9 mouse cellular contexts compared by ENCODE assay signal in genomic region chr5:53381492-53382199, GRCm38 (mm10).
A peak's percentile ranks its signal among the peaks of the same experiment; 100 is the strongest.
DNase-seq lines count a peak whose midpoint lies in the region; ATAC-seq and TF ChIP-seq lines count a peak whose summit lies in the region.
"Had no signal": no experiment of that assay in that cellular context is flagged by ENCODE, and none has a peak within 500 bp of the region (broad histone marks: within the 10 kb centered on the region; RNA-seq: fewer than 3 reads in every experiment).

No protein-coding gene starts in this region.

- TF ChIP-seq CTCF in liver, postnatal 0 days (IDR thresholded peaks at IDR 0.05; ENCODE audit: low read depth), result peak; percentile 13; the same call in 1 of the 2 replicates

- peak; percentile 4 for DNase-seq in cerebellum, adult 11-12 months
- DNase-seq in cerebellum, postnatal 4 days (ENCODE audit: low spot score in 2 of 2), result no peak
- no peak for DNase-seq in liver, postnatal 0 days
- DNase-seq in liver, result no peak
- DNase-seq in gastrocnemius, postnatal 14 days, result peak; percentile 40
- DNase-seq in skeletal muscle tissue, adult 2 months (ENCODE audit: low read depth, low spot score), result peak; percentile 68
- DNase-seq in retina, embryonic 14.5 days (ENCODE audit: low spot score), result no peak
- no peak for DNase-seq in ovary, postnatal 10 days (ENCODE audit: low spot score)

- H3K27me3 ChIP-seq in liver, postnatal 0 days (ENCODE audit: insufficient read depth, low read length), result no peaks in the 10 kb centered on the region

- no peak for ATAC-seq in liver, postnatal 0 days

- no peaks in the 10 kb centered on the region for H3K36me3 ChIP-seq in liver, postnatal 0 days (replicated peaks; ENCODE audit: insufficient read depth, low read length)

- no peaks in the 10 kb centered on the region for H3K9me3 ChIP-seq in liver, postnatal 0 days (ENCODE audit: low read length)

- H3K4me1 ChIP-seq in liver, postnatal 0 days (ENCODE audit: insufficient read depth), result peaks cover 19% of the 10 kb centered on the region

- WGBS in liver, postnatal 0 days (ENCODE audit: insufficient replicate concordance), result 47% methylated on average over 13 of the region's 13 CpGs

- H3K9ac ChIP-seq in liver, postnatal 0 days (replicated peaks), result no peak overlapping the region
- H3K9ac ChIP-seq: liver, embryonic 14.5 days had no signal

- H3K27ac ChIP-seq in liver, postnatal 0 days (ENCODE audit: low read depth), result no peak overlapping the region
- H3K27ac ChIP-seq: liver, embryonic 14.5 days had no signal

- H3K4me2 ChIP-seq in liver, postnatal 0 days (ENCODE audit: low read depth, low read length), result no peak overlapping the region

- no peak for TF ChIP-seq EP300 in liver, postnatal 0 days (IDR thresholded peaks at IDR 0.05; ENCODE audit: low read depth)

- H3K4me3 ChIP-seq in liver, postnatal 0 days (ENCODE audit: low read depth, low read length), result no peak overlapping the region

- intact Hi-C loops in gastrocnemius, postnatal 14 days (cut with DNase I; ENCODE audit: low total_unique reads), result no loop called here

Comparison
In these comparisons a context has a peak if more than half of its experiments do, and no peak if none do; other contexts are left out.
1. DNase-seq: peak in cerebellum, adult 11-12 months (single experiment), gastrocnemius, postnatal 14 days (single experiment) and skeletal muscle tissue, adult 2 months (single experiment); none in cerebellum, postnatal 4 days (0 of 2), liver, postnatal 0 days (single experiment), liver (single experiment), retina, embryonic 14.5 days (single experiment) and ovary, postnatal 10 days (single experiment).